Mouse (Mus musculus) ovary, adult 2 months (tissue): ENCODE data around the gene Prrx2. TPM values are rescaled to one million over a fixed set of nuclear protein-coding genes. Genes with fewer than 3 reads are reported as not detected.

Source experiments
- polyA plus RNA-seq: library from polyadenylated mRNA; depleted of rRNA; stranded (reverse); fragments of >200 nt; gene quantifications from 2 replicates; pipeline ENCODE4 v1.2.3, GENCODE M21; 2012; rRNA removed

The Prrx2 gene
- polyA plus RNA-seq, result 51.3 and 84.2 TPM in 2 replicates

GRCm38 (mm10) chr2:30834373-30835022 lies at the start of gene Prrx2:
Gene Prrx2, plus strand, starts transcription at chr2:30834972.

GRCm38 (mm10) chr2:30803604-30804003 lies 31.2 kb upstream of the Prrx2 start, which contains the start of gene 1700001O22Rik:
Gene 1700001O22Rik, minus strand, starts transcription at chr2:30803661.

GRCm38 (mm10) chr2:30807648-30808295 lies 27.0 kb upstream of the Prrx2 start, which contains the start of gene Ntmt1:
Gene Ntmt1, plus strand, starts transcription at chr2:30807826.

GRCm38 (mm10) chr2:30830283-30830795 lies 4.4 kb upstream of the Prrx2 start, which contains the start of gene Asb6:
Gene Asb6, minus strand, starts transcription at chr2:30830333.

GRCm38 (mm10) chr2:30929483-30930045 lies 94.8 kb downstream of the Prrx2 start, which contains the start of gene Ptges:
Gene Ptges, minus strand, starts transcription at chr2:30929863.

Other genes starting within 250 kb of the Prrx2 start
- 1.2 and 1.5 TPM in 2 replicates for gene Cstad, start 239.9 kb upstream of the Prrx2 start, polyA plus RNA-seq
- gene 1700001O22Rik, start 31.3 kb upstream of the Prrx2 start, polyA plus RNA-seq, result 9.8 and 14.9 TPM in 2 replicates
- 99.7 and 104 TPM in 2 replicates for gene Ntmt1, start 27.1 kb upstream of the Prrx2 start, polyA plus RNA-seq
- 73.3 and 81.6 TPM in 2 replicates for gene Asb6, start 4.6 kb upstream of the Prrx2 start, polyA plus RNA-seq
- gene Ptges, start 94.9 kb downstream of the Prrx2 start, polyA plus RNA-seq, result 113 and 139 TPM in 2 replicates
- 35.4 and 36.1 TPM in 2 replicates for gene Tor1b, start 118.0 kb downstream of the Prrx2 start, polyA plus RNA-seq
- gene Tor1a, start 133.0 kb downstream of the Prrx2 start, polyA plus RNA-seq, result 58.1 and 68.0 TPM in 2 replicates
- 11.3 and 20.1 TPM in 2 replicates for gene BC005624, start 147.2 kb downstream of the Prrx2 start, polyA plus RNA-seq
- gene Usp20, start 147.3 kb downstream of the Prrx2 start, polyA plus RNA-seq, result 24.8 and 25.8 TPM in 2 replicates